Mouse (Mus musculus): ENCODE data around the gene Oas1a. TPM values are rescaled to one million over a fixed set of nuclear protein-coding genes. Genes with fewer than 3 reads are reported as not detected.
"Not testable (repeated sequence)": the region's sequence is repeated elsewhere in the genome, so short reads cannot be mapped to it uniquely, and the experiment has no call there.

The Oas1a gene
- polyA plus RNA-seq, 1 experiment from 2014 or later: 1.0 TPM

DNA sequence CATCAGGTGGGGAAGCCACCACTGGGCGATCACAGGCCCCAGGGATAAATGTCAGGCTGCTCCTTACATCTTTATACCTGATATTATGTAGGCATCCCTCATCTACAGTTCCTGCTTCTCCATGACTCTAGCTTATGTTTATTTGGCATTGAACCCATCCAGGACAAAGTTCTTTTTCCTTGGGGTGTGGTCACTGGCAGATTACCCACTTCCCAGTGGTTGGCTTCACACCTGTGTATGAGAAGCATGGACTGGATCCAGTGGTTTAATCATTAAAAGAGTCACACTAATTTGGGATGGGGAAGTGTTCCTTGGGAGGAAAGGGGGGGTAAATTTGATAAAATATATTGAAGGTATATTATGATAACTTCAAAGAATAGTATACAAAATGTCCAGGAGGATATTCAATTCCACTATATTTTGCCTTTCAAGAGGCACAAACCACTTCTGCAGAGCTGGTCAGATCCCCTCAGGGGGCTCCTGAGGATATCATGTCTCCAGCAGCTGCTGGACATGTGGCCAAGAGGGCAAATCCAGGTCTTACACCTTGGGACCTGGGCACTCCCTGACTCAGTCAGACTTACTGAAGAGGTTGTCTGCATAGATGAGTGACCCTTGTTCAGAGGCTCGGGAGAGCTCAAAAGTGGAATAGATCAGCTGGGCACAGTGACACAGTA, 15.6 kb downstream of the Oas1a start:
- not testable (repeated sequence) for H3K4me2 ChIP-seq (replicated peaks); H3K9ac ChIP-seq (replicated peaks); ATAC-seq (ENCODE audit: low FRiP score, low read depth); H3K36me3 ChIP-seq; H3K4me1 ChIP-seq; H3K27me3 ChIP-seq; H3K9me3 ChIP-seq; H3K27ac ChIP-seq (replicated peaks); H3K4me3 ChIP-seq
- WGBS: 85% methylated on average over 2 of the region's 2 CpGs

DNA sequence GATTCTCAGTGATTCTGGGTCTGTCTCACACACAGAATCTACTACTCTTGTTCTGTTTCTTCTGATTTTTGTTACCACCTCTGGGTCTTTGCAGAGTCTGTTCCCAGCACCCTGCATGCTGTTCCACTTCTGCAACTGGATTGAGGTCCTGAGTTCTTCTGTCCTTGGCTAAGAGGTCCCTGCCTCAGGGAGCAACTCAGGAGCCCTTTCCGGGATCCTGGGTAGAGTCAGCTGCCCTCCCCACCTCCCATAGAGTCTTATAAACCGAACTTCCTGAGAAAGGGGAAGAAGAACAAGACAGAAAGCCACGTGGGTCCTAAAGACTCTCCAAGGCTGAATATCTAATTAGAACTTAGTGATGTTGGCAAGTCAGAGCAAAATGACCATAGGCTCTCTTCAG, 16.3 kb downstream of the Oas1a start:
- no peak for ATAC-seq (ENCODE audit: low FRiP score, low read depth)

DNA sequence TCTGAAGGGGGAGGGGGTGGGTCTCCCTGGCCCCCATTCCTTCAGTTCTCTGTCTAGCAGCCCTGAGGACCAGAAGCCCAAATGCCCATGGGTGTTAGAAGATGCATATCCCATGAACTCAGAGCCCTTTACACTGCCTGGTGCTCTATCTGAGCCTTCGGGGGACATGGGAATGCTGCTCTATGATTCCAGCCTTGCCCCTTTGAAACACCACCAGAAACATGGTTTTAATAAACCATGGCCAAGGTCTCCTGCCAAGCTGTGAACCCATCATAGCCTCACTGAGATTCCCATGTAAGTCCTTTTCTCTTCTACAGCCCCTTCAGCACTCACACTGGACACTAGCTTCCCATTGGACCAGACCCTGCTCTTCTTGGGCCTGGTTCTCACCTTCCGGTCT, 17.3 kb downstream of the Oas1a start:
- Histone ChIP-seq H3K27me3 (no peaks in the 10 kb centered on the region), H3K4me1 (no peaks in the 10 kb centered on the region), H3K9me3 (no peaks in the 10 kb centered on the region), H3K27ac (replicated peaks) (no peak overlapping the region), H3K4me2 (replicated peaks) (no peak overlapping the region), H3K36me3 (no peaks in the 10 kb centered on the region), H3K9ac (replicated peaks) (no peak overlapping the region), H3K4me3 (no peak overlapping the region)
- ATAC-seq (ENCODE audit: low FRiP score, low read depth): no peak
- 86% methylated on average over 2 of the region's 2 CpGs for WGBS

More for the DNA sequence above, 16.3 kb downstream of the Oas1a start:
- H3K9ac ChIP-seq (replicated peaks): no peak overlapping the region
- no peak overlapping the region for H3K27ac ChIP-seq (replicated peaks)
- no peak overlapping the region for H3K4me3 ChIP-seq
- H3K4me1 ChIP-seq: no peaks in the 10 kb centered on the region
- no peaks in the 10 kb centered on the region for H3K9me3 ChIP-seq
- no peak overlapping the region for H3K4me2 ChIP-seq (replicated peaks)
- H3K27me3 ChIP-seq: no peaks in the 10 kb centered on the region
- no peaks in the 10 kb centered on the region for H3K36me3 ChIP-seq
- WGBS: 64% methylated on average over 3 of the region's 3 CpGs

DNA sequence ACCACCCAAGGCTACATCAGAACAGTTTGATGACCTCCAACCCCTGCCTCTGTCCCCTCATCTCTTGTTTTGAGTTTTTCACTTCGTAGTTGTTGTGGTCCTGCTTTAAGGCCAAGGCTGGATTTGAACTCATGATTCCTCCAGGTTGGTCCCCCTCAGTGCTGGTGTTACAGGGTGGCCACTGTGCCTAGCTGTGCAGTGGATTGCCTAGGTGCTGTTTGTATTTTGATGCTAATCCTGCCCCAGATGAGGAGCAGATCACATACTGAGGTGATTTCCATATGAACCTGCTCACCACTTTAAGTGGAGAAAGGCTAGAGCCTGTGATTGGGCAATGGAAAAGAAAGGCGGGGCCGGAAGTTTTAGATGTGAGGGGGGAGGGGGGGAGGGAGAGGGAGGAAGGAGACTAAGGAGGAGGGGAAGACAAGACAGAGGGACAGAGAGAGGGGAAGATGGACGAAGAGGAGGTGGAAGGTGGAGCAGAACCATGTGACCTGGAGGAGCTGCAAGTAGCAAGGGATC, 19.0 kb downstream of the Oas1a start:
- not testable (repeated sequence) for H3K9me3 ChIP-seq; ATAC-seq (ENCODE audit: low FRiP score, low read depth); H3K4me2 ChIP-seq (replicated peaks); H3K9ac ChIP-seq (replicated peaks); H3K36me3 ChIP-seq; H3K4me1 ChIP-seq; H3K4me3 ChIP-seq; H3K27ac ChIP-seq (replicated peaks); H3K27me3 ChIP-seq
- WGBS: 41% methylated on average over 4 of the region's 4 CpGs

DNA sequence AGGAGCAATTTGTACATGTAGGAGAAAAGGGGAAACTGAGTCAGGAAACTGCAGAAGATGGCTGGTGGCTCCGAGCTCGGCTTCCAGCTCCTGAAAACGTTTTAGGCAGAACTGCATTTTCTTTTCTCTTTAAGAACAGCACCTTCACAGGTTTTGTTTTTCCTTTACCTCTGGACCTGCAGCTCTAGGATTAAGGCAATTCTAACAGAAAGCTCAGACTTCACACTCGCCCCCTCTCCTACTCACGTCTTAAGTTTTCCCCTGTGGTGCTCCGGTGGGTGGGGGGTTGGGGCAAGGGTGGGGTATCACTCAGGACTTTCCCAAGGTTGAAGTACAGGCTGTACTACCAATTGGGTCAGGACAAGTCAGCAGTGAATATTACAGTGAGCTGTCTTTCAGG, 19.5 kb downstream of the Oas1a start:
- ATAC-seq (ENCODE audit: low FRiP score, low read depth): no peak
- 60% methylated on average over 6 of the region's 6 CpGs for WGBS
- H3K27ac ChIP-seq (replicated peaks): no peak overlapping the region
- H3K9ac ChIP-seq (replicated peaks): no peak overlapping the region
- H3K4me1 ChIP-seq: no peaks in the 10 kb centered on the region
- H3K4me3 ChIP-seq: no peak overlapping the region
- H3K36me3 ChIP-seq: no peaks in the 10 kb centered on the region
- H3K9me3 ChIP-seq: no peaks in the 10 kb centered on the region
- no peak overlapping the region for H3K4me2 ChIP-seq (replicated peaks)
- no peaks in the 10 kb centered on the region for H3K27me3 ChIP-seq

DNA sequence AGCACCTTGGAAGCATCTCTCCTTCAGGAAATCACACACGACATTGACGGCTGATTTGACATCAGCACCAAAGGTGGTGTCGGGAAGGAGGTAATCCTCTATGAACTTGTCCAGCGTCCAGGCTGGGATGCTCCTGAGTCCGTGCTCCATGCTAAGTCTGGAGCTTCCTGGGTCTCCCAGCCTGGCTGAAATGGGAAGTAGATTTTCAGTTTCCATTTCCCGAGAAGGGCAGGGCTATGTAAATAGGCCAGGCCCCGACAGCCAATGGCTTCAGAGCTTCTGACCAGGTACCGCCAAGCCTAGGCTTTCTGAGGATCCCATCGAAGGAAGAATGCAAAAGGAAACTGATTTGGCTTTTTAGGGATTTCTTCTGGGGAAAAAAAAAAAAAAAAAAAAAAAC, 19.9 kb downstream of the Oas1a start, which contains the start of gene Oas1g:
Oas1g (minus strand) TSS at position 201 of the 400 bp plus-strand sequence.
- H3K27ac ChIP-seq (replicated peaks); H3K9me3 ChIP-seq; H3K36me3 ChIP-seq; H3K4me3 ChIP-seq; ATAC-seq (ENCODE audit: low FRiP score, low read depth); H3K27me3 ChIP-seq; H3K4me2 ChIP-seq (replicated peaks); H3K4me1 ChIP-seq; H3K9ac ChIP-seq (replicated peaks): not testable (repeated sequence)
- 23% methylated on average over 5 of the region's 9 CpGs for WGBS

DNA sequence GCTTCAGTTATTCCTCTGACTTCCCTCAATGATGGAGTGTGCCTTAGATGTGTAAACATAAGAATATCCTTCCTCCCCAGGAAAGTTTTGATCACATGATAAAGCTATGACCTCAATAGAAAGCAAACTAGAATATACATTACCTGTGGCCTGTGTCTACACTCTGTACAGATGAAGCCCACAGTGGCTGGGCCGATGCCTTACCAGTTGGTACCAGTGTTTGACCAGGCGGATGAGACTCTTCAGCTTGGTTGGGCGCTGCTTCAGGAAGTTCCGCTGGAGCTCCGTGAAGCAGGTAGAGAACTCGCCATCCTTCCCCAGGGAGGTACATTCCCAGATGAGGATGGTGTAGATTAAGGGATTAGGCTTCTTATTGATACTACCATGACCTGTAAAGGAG, 25.6 kb downstream of the Oas1a start:
- H3K4me3 ChIP-seq; ATAC-seq (ENCODE audit: low FRiP score, low read depth); H3K9me3 ChIP-seq; H3K9ac ChIP-seq (replicated peaks); H3K27ac ChIP-seq (replicated peaks); H3K4me1 ChIP-seq; H3K27me3 ChIP-seq; H3K4me2 ChIP-seq (replicated peaks); H3K36me3 ChIP-seq: not testable (repeated sequence)
- 89% methylated on average over 6 of the region's 6 CpGs for WGBS

DNA sequence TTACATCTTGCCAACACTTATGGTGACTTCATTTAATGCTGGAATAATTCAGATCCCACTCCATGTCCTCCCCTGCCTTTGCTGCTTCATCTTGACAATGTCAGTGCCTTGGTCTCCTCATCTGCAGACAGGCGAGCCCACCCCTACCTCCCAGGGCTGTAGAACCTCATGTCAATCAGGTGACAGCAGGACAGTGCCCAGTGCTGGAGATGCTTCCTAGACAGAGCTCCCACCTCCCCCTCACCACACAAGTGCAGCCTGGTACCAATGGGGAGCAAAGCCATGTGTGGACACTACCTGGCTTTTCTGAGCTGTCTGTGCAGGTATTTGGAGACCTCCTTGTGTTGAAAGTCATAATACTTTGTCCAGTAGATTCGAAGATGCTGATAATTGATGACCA, 28.5 kb downstream of the Oas1a start:
- not testable (repeated sequence) for H3K4me1 ChIP-seq; H3K27ac ChIP-seq (replicated peaks); ATAC-seq (ENCODE audit: low FRiP score, low read depth); H3K9me3 ChIP-seq; H3K27me3 ChIP-seq; H3K4me2 ChIP-seq (replicated peaks); H3K4me3 ChIP-seq; H3K36me3 ChIP-seq; H3K9ac ChIP-seq (replicated peaks)
- WGBS: 63% methylated on average over 2 of the region's 2 CpGs

DNA sequence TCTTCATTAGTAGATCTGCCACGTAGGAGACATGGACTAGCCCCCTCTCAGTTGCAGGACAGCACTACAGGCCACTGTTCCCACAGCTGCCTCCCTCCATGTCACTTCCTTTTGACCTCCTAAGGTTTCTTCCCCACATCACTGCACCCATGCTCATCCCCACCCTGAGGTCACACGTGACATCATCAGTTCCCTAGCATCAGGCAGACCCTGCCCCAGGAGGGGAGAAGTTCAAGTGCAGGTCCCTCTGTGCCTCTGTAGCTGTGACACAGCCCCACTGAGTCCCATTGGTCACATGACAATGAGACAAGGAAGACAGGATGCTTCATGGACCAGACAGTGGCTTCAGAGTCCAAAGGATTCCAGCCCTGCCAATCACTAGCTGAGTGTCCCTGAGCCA, 29.9 kb downstream of the Oas1a start:
- H3K9me3 ChIP-seq; H3K4me2 ChIP-seq (replicated peaks); H3K36me3 ChIP-seq; H3K9ac ChIP-seq (replicated peaks); H3K4me1 ChIP-seq; H3K4me3 ChIP-seq; ATAC-seq (ENCODE audit: low FRiP score, low read depth); H3K27me3 ChIP-seq; H3K27ac ChIP-seq (replicated peaks): not testable (repeated sequence)
- WGBS: 89% methylated on average over 2 of the region's 2 CpGs

DNA sequence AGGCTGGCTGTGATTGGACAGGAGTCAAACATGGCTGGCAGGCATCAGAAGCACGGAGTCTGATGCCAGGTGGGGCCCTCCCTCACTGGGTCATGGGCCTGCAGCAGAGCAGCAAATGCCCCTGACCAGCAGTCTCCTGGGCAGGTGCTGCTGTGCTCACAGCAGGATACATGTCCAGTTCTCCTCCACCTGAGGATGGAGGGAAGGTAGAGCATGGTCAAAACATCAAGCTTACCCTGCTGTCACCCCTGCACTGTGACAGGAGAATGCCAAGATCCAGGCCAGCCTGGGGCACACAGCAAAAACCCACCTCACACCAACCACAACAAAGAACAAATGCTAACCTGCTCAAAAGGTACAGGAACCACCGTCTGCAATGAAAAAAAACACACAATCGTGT, 30.5 kb downstream of the Oas1a start:
- H3K4me3 ChIP-seq; H3K4me1 ChIP-seq; H3K27ac ChIP-seq (replicated peaks); H3K9ac ChIP-seq (replicated peaks); H3K9me3 ChIP-seq; H3K36me3 ChIP-seq; H3K4me2 ChIP-seq (replicated peaks); ATAC-seq (ENCODE audit: low FRiP score, low read depth); H3K27me3 ChIP-seq: not testable (repeated sequence)
- 76% methylated on average over 2 of the region's 3 CpGs for WGBS

DNA sequence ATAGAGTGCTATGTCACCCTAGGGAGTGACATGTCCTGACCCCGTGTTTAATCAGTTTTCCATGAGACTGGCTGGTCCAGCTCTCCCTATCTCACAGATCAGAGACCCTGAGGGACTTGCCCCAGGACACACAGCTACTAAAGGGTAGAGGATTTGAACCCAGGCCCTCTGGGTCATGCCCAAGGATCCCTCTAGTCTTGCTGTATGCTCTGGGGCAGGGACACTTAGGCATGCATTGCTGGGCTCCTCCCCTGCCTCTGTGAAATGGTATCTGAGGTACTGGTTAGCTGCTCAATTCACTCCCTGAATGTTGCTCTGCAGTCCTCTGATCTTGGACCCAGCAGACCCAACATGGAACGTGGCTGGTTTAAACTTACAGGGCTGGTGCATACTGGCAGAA, 35.9 kb downstream of the Oas1a start:
- no peak overlapping the region for H3K4me2 ChIP-seq (replicated peaks)
- no peaks in the 10 kb centered on the region for H3K9me3 ChIP-seq
- H3K27ac ChIP-seq (replicated peaks): no peak overlapping the region
- no peak for ATAC-seq (ENCODE audit: low FRiP score, low read depth)
- no peak overlapping the region for H3K9ac ChIP-seq (replicated peaks)
- 60% methylated on average over 2 of the region's 2 CpGs for WGBS
- H3K4me1 ChIP-seq: no peaks in the 10 kb centered on the region; the same call in 1 of the 2 replicates
- no peaks in the 10 kb centered on the region for H3K27me3 ChIP-seq
- no peak overlapping the region for H3K4me3 ChIP-seq
- H3K36me3 ChIP-seq: no peaks in the 10 kb centered on the region

DNA sequence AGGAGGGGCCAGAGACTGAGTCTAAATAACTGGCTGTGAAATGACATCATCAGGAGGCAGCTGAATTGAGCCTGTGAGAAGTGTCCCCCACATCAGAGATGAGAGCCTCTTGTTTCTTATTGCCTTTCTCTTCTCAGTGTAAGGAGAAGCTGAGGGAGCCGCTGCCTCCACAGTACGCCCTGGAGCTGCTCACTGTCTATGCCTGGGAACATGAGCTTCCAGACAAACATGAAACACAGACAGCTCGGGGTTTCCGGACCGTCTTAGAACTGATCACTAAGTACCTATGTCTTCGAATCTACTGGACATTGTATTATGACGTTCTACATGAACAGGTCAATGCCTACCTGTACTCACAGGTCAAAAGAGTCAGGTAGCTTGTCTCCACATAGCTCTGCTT, 36.5 kb downstream of the Oas1a start:
- Histone ChIP-seq H3K9ac (replicated peaks) (no peak overlapping the region), H3K4me3 (no peak overlapping the region), H3K4me2 (replicated peaks) (no peak overlapping the region), H3K27me3 (no peaks in the 10 kb centered on the region), H3K36me3 (no peaks in the 10 kb centered on the region), H3K9me3 (no peaks in the 10 kb centered on the region), H3K27ac (replicated peaks) (no peak overlapping the region), H3K4me1 (no peaks in the 10 kb centered on the region; the same call in 1 of the 2 replicates)
- no peak for ATAC-seq (ENCODE audit: low FRiP score, low read depth)
- WGBS: 87% methylated on average over 7 of the region's 7 CpGs

DNA sequence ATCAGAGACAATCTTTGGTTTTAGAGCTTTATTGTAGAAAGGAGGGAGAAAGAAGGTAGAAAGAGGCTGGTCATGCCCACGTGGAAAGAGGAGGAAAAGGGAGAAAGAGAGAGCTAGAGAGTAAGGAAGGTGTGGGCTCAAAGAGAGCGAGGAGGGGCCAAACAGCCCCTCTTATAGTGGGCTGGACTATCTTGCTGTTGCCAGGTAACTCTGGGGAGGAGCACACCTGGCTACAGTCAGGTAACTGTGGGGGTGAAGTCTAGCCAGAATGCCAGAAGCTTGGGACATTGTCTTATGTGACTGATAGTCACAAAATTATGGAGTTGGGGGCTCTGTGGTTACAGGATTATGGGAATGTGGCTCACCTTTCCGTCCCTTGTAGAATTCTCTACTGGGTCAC, 37.2 kb downstream of the Oas1a start:
- no peak overlapping the region for H3K27ac ChIP-seq (replicated peaks)
- H3K27me3 ChIP-seq: no peaks in the 10 kb centered on the region
- no peaks in the 10 kb centered on the region for H3K36me3 ChIP-seq
- no peak overlapping the region for H3K4me2 ChIP-seq (replicated peaks)
- no peaks in the 10 kb centered on the region for H3K9me3 ChIP-seq
- no peak overlapping the region for H3K4me3 ChIP-seq
- no peaks in the 10 kb centered on the region; the same call in 1 of the 2 replicates for H3K4me1 ChIP-seq
- 58% methylated on average over 3 of the region's 3 CpGs for WGBS
- no peak for ATAC-seq (ENCODE audit: low FRiP score, low read depth)
- H3K9ac ChIP-seq (replicated peaks): no peak overlapping the region

Data from midbrain, embryonic 12.5 days (tissue).